Mouse (Mus musculus) midbrain, embryonic 11.5 days (tissue): ENCODE results near the gene Me1. TPM values are rescaled to one million over a fixed set of nuclear protein-coding genes. Genes with fewer than 3 reads are reported as not detected.

Source experiments
- ATAC-seq: fragments of 200-750 bp; cut with Nextera tagmentation; 2 replicates; pipeline ENCODE4 v1.8.0; 2017; ENCODE audit warnings: moderate TSS enrichment, moderate library complexity; ENCODE audit not compliant: low FRiP score
- DNase-seq: peaks from one replicate; pipeline ENCODE4 v3.0.0; 2015; ENCODE audit warnings: low spot score; ENCODE audit errors: missing footprints
- H3K27ac ChIP-seq: fragments of 300-500 bp; sonication (generic); 2 replicates; pipeline ENCODE4 v1.5.1; 2014; ENCODE audit warnings: low read depth, low read length
- H3K27me3 ChIP-seq: fragments of 300-500 bp; sonication (generic); 2 replicates; pipeline ENCODE4 v1.6.1; 2014; ENCODE audit warnings: mild to moderate bottlenecking, low read length, moderate library complexity, mixed read lengths; ENCODE audit not compliant: control insufficient read depth, insufficient read depth
- H3K36me3 ChIP-seq: fragments of 300-500 bp; sonication (generic); 2 replicates; pipeline ENCODE4 v1.6.1; 2014; ENCODE audit warnings: mild to moderate bottlenecking, low read length, moderate library complexity, mixed read lengths; ENCODE audit not compliant: control insufficient read depth, insufficient read depth
- H3K4me1 ChIP-seq: fragments of 300-500 bp; sonication (generic); 2 replicates; pipeline ENCODE4 v1.6.1; 2014; ENCODE audit warnings: low read length; ENCODE audit not compliant: control insufficient read depth, insufficient read depth
- H3K4me2 ChIP-seq: fragments of 300-500 bp; sonication (generic); 2 replicates; pipeline ENCODE4 v1.6.1; 2014; ENCODE audit warnings: mild to moderate bottlenecking, moderate library complexity
- H3K4me3 ChIP-seq: fragments of 300-500 bp; sonication (generic); 2 replicates; pipeline ENCODE4 v1.5.1; 2014; ENCODE audit warnings: low read depth, low read length
- H3K9ac ChIP-seq: fragments of 300-500 bp; sonication (generic); 2 replicates; pipeline ENCODE4 v1.6.1; 2014; ENCODE audit warnings: low read length
- H3K9me3 ChIP-seq: fragments of 300-500 bp; sonication (generic); 2 replicates; pipeline ENCODE4 v1.6.1; 2016; ENCODE audit warnings: low read length; ENCODE audit not compliant: control insufficient read depth
- WGBS: fragments of 180-500 bp; shearing (Covaris S2); extraction: QIAGEN DNeasy Blood & Tissue Kit; methylation state at CpG from one replicate; pipeline ENCODE4 v1.1.7; 2014; 5-methylcytosine and 5-hydroxymethylcytosine counted together
- polyA plus RNA-seq: library from polyadenylated mRNA; unstranded; fragments of >200 nt; fragmentation: Nextera tagmentation; extraction: Ambion mirVana; gene quantifications from 2 replicates; pipeline ENCODE4 v1.2.1, GENCODE M21; 2014

Gene Me1
- polyA plus RNA-seq, 1 experiment from 2014 or later: 14.3 TPM

- 94% methylated on average over 11 of the region's 11 CpGs for WGBS
- Histone ChIP-seq H3K9me3 (no peaks in the 10 kb centered on the region), H3K4me2 (no peak overlapping the region), H3K9ac (no peak overlapping the region), H3K4me3 (no peak overlapping the region), H3K36me3 (no peaks in the 10 kb centered on the region), H3K27ac (no peak overlapping the region), H3K4me1 (no peaks in the 10 kb centered on the region), H3K27me3 (no peaks in the 10 kb centered on the region)
- DNase-seq: no peak
- ATAC-seq: no peak
Measured at GRCm38 (mm10) chr9:86587019-86587795, 108.5 kb downstream of the Me1 start.

GRCm38 (mm10) chr9:86583740-86584139 is 112.0 kb downstream of the Me1 start:
- no peak overlapping the region for H3K4me3 ChIP-seq
- no peaks in the 10 kb centered on the region for H3K9me3 ChIP-seq
- H3K4me2 ChIP-seq: no peak overlapping the region
- no peaks in the 10 kb centered on the region for H3K4me1 ChIP-seq
- no peaks in the 10 kb centered on the region for H3K36me3 ChIP-seq
- whole genome bisulfite sequencing: 51% methylated on average over 3 of the region's 3 CpGs
- peak; percentile 96 for DNase-seq
- no peak overlapping the region for H3K27ac ChIP-seq
- peak; percentile 59; the same call in 1 of the 2 replicates for ATAC-seq
- H3K9ac ChIP-seq: no peak overlapping the region
- no peaks in the 10 kb centered on the region for H3K27me3 ChIP-seq

- no peaks in the 10 kb centered on the region for H3K27me3 ChIP-seq
- DNase-seq: no peak
- no peaks in the 10 kb centered on the region for H3K9me3 ChIP-seq
- H3K4me1 ChIP-seq: no peaks in the 10 kb centered on the region
- ATAC-seq: no peak
- WGBS: 94% methylated on average over 10 of the region's 10 CpGs
- H3K4me3 ChIP-seq: no peak overlapping the region
- H3K4me2 ChIP-seq: no peak overlapping the region
- no peak overlapping the region for H3K9ac ChIP-seq
- H3K36me3 ChIP-seq: no peaks in the 10 kb centered on the region
- no peak overlapping the region for H3K27ac ChIP-seq
Measured at GRCm38 (mm10) chr9:86579657-86580056, 116.1 kb downstream of the Me1 start.

GRCm38 (mm10) chr9:86575178-86575577 is 120.6 kb downstream of the Me1 start:
- H3K4me3 ChIP-seq: no peak overlapping the region
- no peaks in the 10 kb centered on the region for H3K36me3 ChIP-seq
- no peak for DNase-seq
- H3K4me2 ChIP-seq: no peak overlapping the region
- H3K4me1 ChIP-seq: peaks cover 11% of the 10 kb centered on the region; the same call in 1 of the 2 replicates
- H3K9ac ChIP-seq: no peak overlapping the region
- H3K27ac ChIP-seq: no peak overlapping the region
- ATAC-seq: no peak
- WGBS: 94% methylated on average over 6 of the region's 6 CpGs
- no peaks in the 10 kb centered on the region for H3K27me3 ChIP-seq
- no peaks in the 10 kb centered on the region for H3K9me3 ChIP-seq

- Histone ChIP-seq H3K27me3 (no peaks in the 10 kb centered on the region), H3K27ac (no peak overlapping the region), H3K4me3 (no peak overlapping the region), H3K36me3 (no peaks in the 10 kb centered on the region), H3K4me1 (peaks cover 11% of the 10 kb centered on the region; the same call in 1 of the 2 replicates), H3K9ac (no peak overlapping the region), H3K4me2 (no peak overlapping the region), H3K9me3 (no peaks in the 10 kb centered on the region)
- ATAC-seq (no peak), DNase-seq (no peak)
- WGBS: 85% methylated on average over 20 of the region's 20 CpGs
Measured at GRCm38 (mm10) chr9:86573616-86574303, 122.0 kb downstream of the Me1 start.

GRCm38 (mm10) chr9:86572636-86573291 is 123.0 kb downstream of the Me1 start:
- peak overlapping the region; percentile 99 for H3K4me2 ChIP-seq
- ATAC-seq (no peak), DNase-seq (peak; percentile 98)
- H3K4me1 ChIP-seq: peaks cover 11% of the 10 kb centered on the region; the same call in 1 of the 2 replicates
- H3K4me3 ChIP-seq: peak overlapping the region; percentile 74
- H3K9me3 ChIP-seq: no peaks in the 10 kb centered on the region
- H3K9ac ChIP-seq: peak overlapping the region; percentile 71
- no peaks in the 10 kb centered on the region for H3K36me3 ChIP-seq
- WGBS: 6% methylated on average over 13 of the region's 13 CpGs
- no peaks in the 10 kb centered on the region for H3K27me3 ChIP-seq
- H3K27ac ChIP-seq: no peak overlapping the region

- WGBS: under 1% methylated on average over 25 of the region's 25 CpGs
- H3K36me3 ChIP-seq: no peaks in the 10 kb centered on the region
- H3K9ac ChIP-seq: peak overlapping the region; percentile 71
- peak overlapping the region; percentile 99 for H3K4me2 ChIP-seq
- DNase-seq: no peak
- no peak for ATAC-seq
- H3K4me1 ChIP-seq: peaks cover 11% of the 10 kb centered on the region; the same call in 1 of the 2 replicates
- peak overlapping the region; percentile 74 for H3K4me3 ChIP-seq
- no peak overlapping the region for H3K27ac ChIP-seq
- H3K9me3 ChIP-seq: no peaks in the 10 kb centered on the region
- H3K27me3 ChIP-seq: no peaks in the 10 kb centered on the region
Measured at GRCm38 (mm10) chr9:86572196-86572595, 123.6 kb downstream of the Me1 start.

GRCm38 (mm10) chr9:86571540-86572135 is 124.1 kb downstream of the Me1 start, which contains the start of the genes Pgm3 and Rwdd2a:
Pgm3 (minus strand) TSS chr9:86571842.
Rwdd2a (plus strand) TSS chr9:86571991.
- H3K36me3 ChIP-seq: no peaks in the 10 kb centered on the region
- H3K4me3 ChIP-seq: peak within 1 kb of the TSS; percentile 74
- H3K27ac ChIP-seq: no peak within 1 kb of the TSS
- no peaks in the 10 kb centered on the region for H3K27me3 ChIP-seq
- H3K9me3 ChIP-seq: no peaks in the 10 kb centered on the region
- DNase-seq: peak; percentile 100
- peaks cover 11% of the 10 kb centered on the region; the same call in 1 of the 2 replicates for H3K4me1 ChIP-seq
- peak within 1 kb of the TSS; percentile 71 for H3K9ac ChIP-seq
- WGBS: under 1% methylated on average over 59 of the region's 59 CpGs
- H3K4me2 ChIP-seq: peak within 1 kb of the TSS; percentile 99
- peak; percentile 99 for ATAC-seq
